Mouse (Mus musculus) frontal cortex, postnatal 14 days (tissue): ENCODE results near the gene Tmem248.
"Not testable (repeated sequence)": the region's sequence is repeated elsewhere in the genome, so short reads cannot be mapped to it uniquely, and the experiment has no call there.

ENCODE experiments used
- DNase-seq, 2 experiments: peaks; one replicate each; pipeline ENCODE4 v3.0.0; 2022; ENCODE audit warnings: low spot score in 2 of 2

Gene Tmem248

GRCm38 (mm10) chr5:130203948-130204347 is 12.9 kb upstream of the Tmem248 start:
- DNase-seq, result no peak

- DNase-seq, result no peak
Measured at GRCm38 (mm10) chr5:130204560-130204959, 12.3 kb upstream of the Tmem248 start.

DNA sequence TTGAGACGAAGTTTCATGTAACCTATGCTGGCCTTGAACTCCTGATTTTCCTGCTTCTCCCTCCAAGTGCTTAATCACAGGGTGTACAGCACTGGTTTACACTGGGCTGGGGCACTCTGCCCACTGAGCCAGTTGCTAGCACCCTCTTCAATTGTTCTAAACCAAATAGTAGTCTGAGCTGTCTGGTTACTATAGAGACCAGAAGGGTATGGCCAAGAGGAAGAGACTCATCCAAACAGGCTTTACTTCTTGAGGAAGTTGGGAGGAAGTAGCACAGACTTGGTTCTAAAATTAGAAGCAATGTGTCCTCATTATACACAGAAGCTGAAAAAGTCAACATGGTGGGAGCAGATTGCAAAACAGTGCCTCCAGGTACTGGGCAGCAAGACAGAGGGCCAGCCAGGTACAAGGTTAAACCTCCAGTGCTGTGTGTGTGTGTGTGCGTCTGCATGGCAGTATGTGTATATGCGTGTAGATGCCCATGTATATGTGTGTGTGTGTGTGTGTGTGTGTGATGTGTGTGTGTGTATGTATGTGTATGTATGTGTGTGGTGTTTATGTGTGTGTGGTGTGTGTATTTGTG is 11.3 kb upstream of the Tmem248 start:
- no peak for DNase-seq

- DNase-seq, result no peak
Measured at GRCm38 (mm10) chr5:130207299-130207698, 9.6 kb upstream of the Tmem248 start.

- no peak for DNase-seq
Measured at GRCm38 (mm10) chr5:130212956-130213355, 3.9 kb upstream of the Tmem248 start.

GRCm38 (mm10) chr5:130217406-130217805 is 525 bp downstream of the Tmem248 start:
- DNase-seq, result no peak

DNA sequence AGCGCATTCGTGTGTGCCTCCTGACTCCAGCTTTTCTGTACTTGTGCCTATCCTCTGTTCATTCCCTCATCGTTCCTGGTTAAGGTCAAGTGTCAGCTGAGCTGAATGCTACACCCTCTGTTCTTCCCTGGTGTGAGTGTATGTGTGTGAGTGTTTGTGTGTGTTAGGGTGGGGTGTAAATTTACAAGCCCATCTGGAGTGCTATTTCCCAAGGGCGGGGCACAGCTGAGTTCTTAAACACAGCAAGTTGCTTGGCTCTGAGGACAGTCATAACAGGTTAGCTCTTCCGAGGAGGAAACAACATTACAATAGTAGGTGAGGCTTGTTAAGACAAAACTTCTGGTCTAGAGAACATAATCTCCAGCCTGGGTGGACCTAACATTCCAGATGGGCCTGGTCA is 1.5 kb downstream of the Tmem248 start:
- DNase-seq, result no peak

GRCm38 (mm10) chr5:130221316-130221715 is 4.4 kb downstream of the Tmem248 start:
- DNase-seq, result no peak

DNA sequence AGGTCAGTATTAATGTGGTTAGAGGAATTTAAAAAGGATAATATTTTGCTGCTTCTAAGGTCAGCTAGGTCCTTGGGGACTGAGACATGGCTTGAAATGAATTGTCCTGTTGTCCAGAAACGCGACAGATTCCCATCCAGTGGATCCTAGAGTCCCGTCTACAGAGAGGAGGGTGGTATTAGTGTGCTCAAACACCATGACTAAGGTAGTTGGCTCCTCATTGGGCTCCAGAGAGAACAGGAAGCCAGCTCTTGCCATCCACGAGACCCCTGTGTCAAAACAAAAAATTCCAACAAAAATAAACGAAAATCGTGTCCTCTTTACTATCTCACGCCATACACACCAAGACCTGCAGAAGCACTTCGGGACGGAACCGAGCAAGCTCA is 4.9 kb downstream of the Tmem248 start:
- DNase-seq, result no peak

- peak; percentile 88 to 93 for DNase-seq
Measured at GRCm38 (mm10) chr5:130222146-130223004, 5.5 kb downstream of the Tmem248 start.

DNA sequence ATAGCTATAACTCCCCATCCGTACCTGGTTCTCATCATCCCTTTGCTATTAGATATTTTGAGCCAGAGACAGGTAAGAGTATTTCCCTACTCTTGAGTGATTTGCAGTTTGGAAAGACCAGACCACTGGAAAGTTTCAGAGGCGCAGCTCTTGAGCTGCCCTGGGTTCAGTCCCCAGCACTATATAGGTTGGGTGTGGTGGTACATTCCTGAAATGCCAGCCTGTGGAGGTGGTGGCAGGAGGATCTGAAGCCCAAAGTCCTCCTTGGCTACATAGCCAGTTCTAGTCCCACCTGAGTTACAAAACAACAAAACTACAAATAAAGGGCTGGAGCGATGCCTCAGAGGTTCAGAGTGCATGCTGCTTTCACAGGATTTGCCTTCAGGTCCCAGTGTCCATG is 9.9 kb downstream of the Tmem248 start:
- no peak for DNase-seq

- DNase-seq, result no peak
Measured at GRCm38 (mm10) chr5:130228120-130228519, 11.2 kb downstream of the Tmem248 start.

- no peak for DNase-seq
Measured at GRCm38 (mm10) chr5:130236302-130236701, 19.4 kb downstream of the Tmem248 start.

DNA sequence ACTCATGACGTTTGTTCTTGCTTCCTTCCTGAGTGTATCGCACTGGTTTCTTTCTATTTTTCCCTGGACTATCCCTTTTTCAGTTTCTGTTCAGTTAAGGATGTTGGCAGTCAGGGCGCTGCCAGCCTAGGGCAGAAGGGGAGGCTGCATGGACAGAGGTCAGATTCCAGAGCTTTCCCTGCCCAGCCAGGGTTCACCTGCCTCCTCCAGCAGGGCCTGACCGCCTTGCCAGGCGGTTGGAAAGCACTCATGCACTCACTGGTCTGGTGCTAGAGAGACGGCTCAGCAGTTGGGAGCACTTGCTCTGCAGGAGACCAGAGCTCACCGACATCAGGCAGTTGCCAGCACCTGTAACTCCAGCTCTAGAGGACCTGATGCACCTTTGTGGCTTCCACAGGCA is 22.4 kb downstream of the Tmem248 start:
- no peak for DNase-seq

- no peak for DNase-seq
Measured at GRCm38 (mm10) chr5:130239856-130240255, 23.0 kb downstream of the Tmem248 start.

- DNase-seq, result no peak
Measured at GRCm38 (mm10) chr5:130241426-130241825, 24.5 kb downstream of the Tmem248 start.

DNA sequence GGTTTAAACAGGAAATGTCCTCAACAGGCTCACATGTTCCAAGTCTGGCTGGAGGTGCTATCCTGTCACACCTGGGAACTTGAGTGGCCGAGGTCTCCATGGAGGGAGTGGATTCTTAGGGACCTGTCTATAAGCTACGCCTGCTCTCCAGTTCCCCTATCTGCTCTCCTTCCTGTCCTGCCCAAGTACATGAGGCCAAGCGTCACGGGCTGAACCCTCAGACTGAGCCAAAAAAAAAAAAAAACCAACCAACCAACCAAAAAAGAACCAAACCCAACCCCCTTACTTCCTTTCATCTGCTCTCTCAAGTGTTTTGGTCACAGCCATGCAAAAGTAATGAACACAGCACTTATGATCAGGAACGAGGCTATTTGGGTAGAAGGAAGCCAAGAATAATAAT is 30.9 kb downstream of the Tmem248 start:
- no peak for DNase-seq

- no peak for DNase-seq
Measured at GRCm38 (mm10) chr5:130254164-130255016, 37.5 kb downstream of the Tmem248 start.

DNA sequence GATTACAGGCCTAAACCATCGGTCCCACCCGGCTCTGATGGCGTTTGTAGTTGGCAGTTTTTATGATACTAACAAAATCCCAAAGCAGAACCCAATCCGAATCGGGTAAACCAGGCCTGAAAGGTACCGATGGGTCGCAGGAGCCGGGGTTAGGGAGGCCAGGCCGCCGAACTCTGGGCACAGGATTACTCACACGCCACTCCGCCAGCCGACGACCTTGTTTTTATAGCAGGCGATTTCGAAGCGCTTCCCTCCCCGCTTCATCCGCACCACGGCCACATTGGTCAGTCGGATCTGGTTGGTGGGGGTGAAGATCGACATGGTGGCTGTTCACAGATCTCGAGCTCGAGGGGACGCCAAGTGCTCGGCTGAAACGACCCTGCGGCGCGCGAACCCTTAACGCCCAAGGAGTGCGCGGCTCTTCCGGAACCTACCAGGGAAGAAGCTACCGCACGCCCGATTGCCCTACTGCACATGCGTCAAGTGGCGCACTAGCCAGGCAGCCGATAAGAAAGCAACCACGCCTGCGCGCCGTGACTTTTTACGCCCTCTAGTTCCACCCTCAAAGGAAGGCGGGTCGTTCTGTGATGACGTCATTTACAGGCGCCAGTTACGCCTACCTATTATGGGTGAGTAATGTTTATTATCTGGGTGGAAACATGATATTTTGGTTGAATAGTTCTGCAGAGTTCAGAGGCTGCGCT is 38.3 kb downstream of the Tmem248 start, which contains the start of the genes Sbds and Tyw1:
TSS of gene Sbds (minus strand) at position 514 of the 704 bp plus-strand sequence.
TSS of gene Tyw1 (plus strand) at position 603 of the 704 bp plus-strand sequence.
- DNase-seq, result peak; percentile 97

- not testable (repeated sequence) for DNase-seq
Measured at GRCm38 (mm10) chr5:130255799-130256525, 39.1 kb downstream of the Tmem248 start.
